Mouse (Mus musculus) megakaryocyte progenitor cell, adult 5-6 weeks (primary cell): ENCODE results near the gene Art5. TPM values are rescaled to one million over a fixed set of nuclear protein-coding genes. Genes with fewer than 3 reads are reported as not detected.

Experiments used
- ATAC-seq: replicated peaks from 2 replicates; pipeline ENCODE4 v1.8.0; 2016; ENCODE audit warnings: mild to moderate bottlenecking, moderate TSS enrichment, inconsistent platforms; ENCODE audit not compliant: poor library complexity
- total RNA-seq, 2 experiments: library from RNA; stranded (forward) in 1 of 2; stranded (reverse) in 1 of 2; fragments of 157-497, 149-512 nt in 1 of 2; fragments of 200-1000 nt in 1 of 2; gene quantifications; 2 replicates each; pipeline versions ENCODE4 v1.2.3 to v1.2.4; 2015 to 2017

The Art5 gene
- total RNA-seq, 2 experiments from 2014 or later = 0.12 to 0.17 TPM

GRCm38 (mm10) chr7:102082816-102083215 lies 26.5 kb downstream of the Art5 start, which contains the start of gene Trpc2:
Gene Trpc2, plus strand, starts transcription at chr7:102083116.
- ATAC-seq = no peak

GRCm38 (mm10) chr7:102081784-102082183 lies 27.5 kb downstream of the Art5 start:
- ATAC-seq = no peak

GRCm38 (mm10) chr7:102080311-102080710 lies 29.0 kb downstream of the Art5 start:
- ATAC-seq = no peak

- ATAC-seq = peak; percentile 74
Measured at GRCm38 (mm10) chr7:102078517-102078916, 30.8 kb downstream of the Art5 start.

GRCm38 (mm10) chr7:102076714-102077296 lies 32.5 kb downstream of the Art5 start:
- ATAC-seq = peak; percentile 90

GRCm38 (mm10) chr7:102066363-102066762 lies 42.9 kb downstream of the Art5 start:
- ATAC-seq = no peak

GRCm38 (mm10) chr7:102065046-102065891 lies 44.0 kb downstream of the Art5 start, which contains the start of the genes Rnf121, Xndc1 and Xntrpc:
Gene Rnf121, minus strand, starts transcription at chr7:102065469.
Gene Xndc1, plus strand, starts transcription at chr7:102065511.
Gene Xntrpc, plus strand, starts transcription at chr7:102065713.
- ATAC-seq = peak; percentile 95

GRCm38 (mm10) chr7:102064655-102065045 lies 44.6 kb downstream of the Art5 start:
- peak; percentile 2; the same call in 1 of the 2 replicates for ATAC-seq

GRCm38 (mm10) chr7:102063891-102064290 lies 45.4 kb downstream of the Art5 start:
- no peak for ATAC-seq

- no peak for ATAC-seq
Measured at GRCm38 (mm10) chr7:102062203-102062602, 47.1 kb downstream of the Art5 start.

GRCm38 (mm10) chr7:102061353-102061752 lies 47.9 kb downstream of the Art5 start:
- no peak for ATAC-seq

- peak; percentile 80 for ATAC-seq
Measured at GRCm38 (mm10) chr7:102048524-102048923, 60.8 kb downstream of the Art5 start.

Other genes with a start within 250 kb of the Art5 start
- 56.2 and 70.6 TPM in 2 replicates for gene Anapc15, start 245.8 kb downstream of the Art5 start, total RNA-seq (2015)
- gene Anapc15, start 245.8 kb downstream of the Art5 start, total RNA-seq (2017) = 98.6 and 132 TPM in 2 replicates
- 0.74 and 1.9 TPM in 2 replicates for gene Folr1, start 238.7 kb downstream of the Art5 start, total RNA-seq (2015)
- gene Folr1, start 238.7 kb downstream of the Art5 start, total RNA-seq (2017) = 0.37 TPM in 1 of 2 replicates, not detected in the other
- gene Lamtor1, start 203.6 kb downstream of the Art5 start, total RNA-seq (2015) = 74.7 and 91.8 TPM in 2 replicates
- 75.0 and 75.7 TPM in 2 replicates for gene Lamtor1, start 203.6 kb downstream of the Art5 start, total RNA-seq (2017)
- 0.10 TPM in 1 of 2 replicates, not detected in the other for gene Tomt, start 203.1 kb downstream of the Art5 start, total RNA-seq (2015)
- 0.07 TPM in 1 of 2 replicates, not detected in the other for gene Tomt, start 203.1 kb downstream of the Art5 start, total RNA-seq (2017)
- gene Lrrc51, start 175.6 kb downstream of the Art5 start, total RNA-seq (2015) = 1.9 and 3.8 TPM in 2 replicates
- 1.0 TPM in 1 of 2 replicates, not detected in the other for gene Lrrc51, start 175.6 kb downstream of the Art5 start, total RNA-seq (2017)
- gene Numa1, start 175.4 kb downstream of the Art5 start, total RNA-seq (2015) = 83.1 and 93.8 TPM in 2 replicates
- 156 and 190 TPM in 2 replicates for gene Numa1, start 175.4 kb downstream of the Art5 start, total RNA-seq (2017)
- 3.1 and 7.6 TPM in 2 replicates for gene Il18bp, start 90.8 kb downstream of the Art5 start, total RNA-seq (2015)
- gene Il18bp, start 90.8 kb downstream of the Art5 start, total RNA-seq (2017) = 2.1 and 2.5 TPM in 2 replicates
- 11.3 and 12.2 TPM in 2 replicates for gene Rnf121, start 44.0 kb downstream of the Art5 start, total RNA-seq (2015)
- 7.1 and 12.7 TPM in 2 replicates for gene Rnf121, start 44.0 kb downstream of the Art5 start, total RNA-seq (2017)
- gene Xndc1, start 44.0 kb downstream of the Art5 start, total RNA-seq (2015) = 17.6 and 19.7 TPM in 2 replicates
- gene Xndc1, start 44.0 kb downstream of the Art5 start, total RNA-seq (2017) = 28.4 and 30.3 TPM in 2 replicates
- 0.57 and 0.85 TPM in 2 replicates for gene Xntrpc, start 43.8 kb downstream of the Art5 start, total RNA-seq (2015)
- 0.34 and 0.92 TPM in 2 replicates for gene Xntrpc, start 43.8 kb downstream of the Art5 start, total RNA-seq (2017)
- not detected in 2 replicates for gene Trpc2, start 26.4 kb downstream of the Art5 start, total RNA-seq (2015)
- gene Trpc2, start 26.4 kb downstream of the Art5 start, total RNA-seq (2017) = 0.24 TPM in 1 of 2 replicates, not detected in the other
- gene Art1, start 7.7 kb downstream of the Art5 start, total RNA-seq (2015) = not detected in 2 replicates
- not detected in 2 replicates for gene Art1, start 7.7 kb downstream of the Art5 start, total RNA-seq (2017)
- not detected in 2 replicates for gene Chrna10, start 7.3 kb upstream of the Art5 start, total RNA-seq (2015)
- gene Chrna10, start 7.3 kb upstream of the Art5 start, total RNA-seq (2017) = not detected in 2 replicates
- 75.3 TPM in 2 replicates for gene Nup98, start 100.7 kb upstream of the Art5 start, total RNA-seq (2015)
- gene Nup98, start 100.7 kb upstream of the Art5 start, total RNA-seq (2017) = 41.3 and 46.1 TPM in 2 replicates
- 71.9 and 80.7 TPM in 2 replicates for gene Pgap2, start 100.7 kb upstream of the Art5 start, total RNA-seq (2015)
- 30.6 and 32.9 TPM in 2 replicates for gene Pgap2, start 100.7 kb upstream of the Art5 start, total RNA-seq (2017)
- 208 and 213 TPM in 2 replicates for gene Rhog, start 146.6 kb upstream of the Art5 start, total RNA-seq (2015)
- gene Rhog, start 146.6 kb upstream of the Art5 start, total RNA-seq (2017) = 44.7 and 47.3 TPM in 2 replicates
- gene Stim1, start 158.3 kb upstream of the Art5 start, total RNA-seq (2015) = 22.4 and 23.5 TPM in 2 replicates
- gene Stim1, start 158.3 kb upstream of the Art5 start, total RNA-seq (2017) = 33.5 and 36.4 TPM in 2 replicates